Mouse (Mus musculus) cortical plate, adult 2 months (tissue): ENCODE results near the gene Wfdc2. TPM values are rescaled to one million over a fixed set of nuclear protein-coding genes. Genes with fewer than 3 reads are reported as not detected.
"Not testable (repeated sequence)": the region's sequence is repeated elsewhere in the genome, so short reads cannot be mapped to it uniquely, and the experiment has no call there.

ENCODE experiments used
- H3K27ac ChIP-seq: fragments of 200-500 bp; 2 replicates; pipeline ENCODE4 v1.5.1; 2012; ENCODE audit warnings: low read length, control low read depth, inconsistent platforms; ENCODE audit not compliant: insufficient read depth
- H3K4me1 ChIP-seq: fragments of 200-500 bp; 2 replicates; pipeline ENCODE4 v1.6.1; 2011; ENCODE audit warnings: low read length; ENCODE audit not compliant: control insufficient read depth, insufficient read depth
- H3K4me3 ChIP-seq: fragments of 200-500 bp; 2 replicates; pipeline ENCODE4 v1.5.1; 2011; ENCODE audit warnings: mild to moderate bottlenecking, low read length, control low read depth; ENCODE audit not compliant: insufficient read depth
- CTCF ChIP-seq: fragments of 200-500 bp; IDR thresholded peaks from 2 replicates; pipeline ENCODE4 v1.5.1; 2011; ENCODE audit warnings: mild to moderate bottlenecking, control low read depth, low read length; ENCODE audit not compliant: insufficient read depth; ENCODE audit errors: extremely low read depth
- POLR2A ChIP-seq: fragments of 200-500 bp; IDR thresholded peaks from 2 replicates; pipeline ENCODE4 v1.6.1; 2011; ENCODE audit warnings: mild to moderate bottlenecking, low read length, control low read depth; ENCODE audit not compliant: insufficient read depth; ENCODE audit errors: extremely low read depth
- polyA plus RNA-seq: library from polyadenylated mRNA; depleted of rRNA; stranded (reverse); fragments of >200 nt; gene quantifications from 2 replicates; pipeline ENCODE4 v1.2.3, GENCODE M21; 2012; rRNA removed

Gene Wfdc2
- polyA plus RNA-seq, 1 experiment = 1.3 TPM

GRCm38 (mm10) chr2:164604411-164604810 is 42.2 kb downstream of the Wfdc2 start:
- Histone ChIP-seq H3K4me3 (no peak overlapping the region), H3K4me1 (no peaks in the 10 kb centered on the region), H3K27ac (no peak overlapping the region)
- TF ChIP-seq CTCF (no peak), POLR2A (no peak)

GRCm38 (mm10) chr2:164608781-164609180 is 46.6 kb downstream of the Wfdc2 start:
- Histone ChIP-seq H3K4me3 (no peak overlapping the region), H3K4me1 (no peaks in the 10 kb centered on the region), H3K27ac (no peak overlapping the region)
- TF ChIP-seq CTCF (no peak), POLR2A (no peak)

- H3K4me3 ChIP-seq, H3K27ac ChIP-seq, H3K4me1 ChIP-seq: not testable (repeated sequence)
Observed at GRCm38 (mm10) chr2:164613471-164613870, 51.3 kb downstream of the Wfdc2 start, which contains the start of the genes Wfdc6b and Wfdc8. TSS of gene Wfdc6b (plus strand) at chr2:164613522. TSS of gene Wfdc8 (minus strand) at chr2:164613626.

- H3K4me3 ChIP-seq = no peak overlapping the region
- H3K4me1 ChIP-seq = no peaks in the 10 kb centered on the region
- TF ChIP-seq CTCF (no peak), POLR2A (no peak)
- H3K27ac ChIP-seq = no peak overlapping the region
Observed at GRCm38 (mm10) chr2:164615386-164615785, 53.2 kb downstream of the Wfdc2 start.

Other genes starting within 250 kb of the Wfdc2 start
- not detected in 2 replicates for gene Svs6, start 245.7 kb upstream of the Wfdc2 start, polyA plus RNA-seq
- gene Svs5, start 229.7 kb upstream of the Wfdc2 start, polyA plus RNA-seq = not detected in 2 replicates
- 0.33 and 1.5 TPM in 2 replicates for gene Slpi, start 173.3 kb upstream of the Wfdc2 start, polyA plus RNA-seq
- gene Rbpjl, start 159.3 kb upstream of the Wfdc2 start, polyA plus RNA-seq = 1.1 and 1.3 TPM in 2 replicates
- gene Matn4, start 157.3 kb upstream of the Wfdc2 start, polyA plus RNA-seq = 16.2 and 17.4 TPM in 2 replicates
- gene Sdc4, start 118.5 kb upstream of the Wfdc2 start, polyA plus RNA-seq = 47.1 and 50.7 TPM in 2 replicates
- gene Sys1, start 105.4 kb upstream of the Wfdc2 start, polyA plus RNA-seq = 58.1 and 64.5 TPM in 2 replicates
- 7.4 and 9.5 TPM in 2 replicates for gene Gm20458, start 101.4 kb upstream of the Wfdc2 start, polyA plus RNA-seq
- gene Trp53tg5, start 88.7 kb upstream of the Wfdc2 start, polyA plus RNA-seq = not detected in 2 replicates
- 250 and 313 TPM in 2 replicates for gene Dbndd2, start 76.3 kb upstream of the Wfdc2 start, polyA plus RNA-seq
- 71.6 and 73.6 TPM in 2 replicates for gene Pigt, start 64.9 kb upstream of the Wfdc2 start, polyA plus RNA-seq
- gene Spint3, start 11.0 kb downstream of the Wfdc2 start, polyA plus RNA-seq = not detected in 2 replicates
- not detected in 2 replicates for gene Wfdc6a, start 23.0 kb downstream of the Wfdc2 start, polyA plus RNA-seq
- not detected in 2 replicates for gene Eppin, start 31.2 kb downstream of the Wfdc2 start, polyA plus RNA-seq
- not detected in 2 replicates for gene Wfdc6b, start 51.1 kb downstream of the Wfdc2 start, polyA plus RNA-seq
- gene Wfdc8, start 51.2 kb downstream of the Wfdc2 start, polyA plus RNA-seq = not detected in 2 replicates
- not detected in 2 replicates for gene Wfdc16, start 76.4 kb downstream of the Wfdc2 start, polyA plus RNA-seq
- not detected in 2 replicates for gene Wfdc10, start 93.6 kb downstream of the Wfdc2 start, polyA plus RNA-seq
- gene Wfdc9, start 94.2 kb downstream of the Wfdc2 start, polyA plus RNA-seq = not detected in 2 replicates
- gene Wfdc11, start 111.7 kb downstream of the Wfdc2 start, polyA plus RNA-seq = not detected in 2 replicates
- not detected in 2 replicates for gene Wfdc13, start 122.7 kb downstream of the Wfdc2 start, polyA plus RNA-seq
- gene Spint4, start 136.1 kb downstream of the Wfdc2 start, polyA plus RNA-seq = not detected in 2 replicates
- gene Spint5, start 152.9 kb downstream of the Wfdc2 start, polyA plus RNA-seq = not detected in 2 replicates
- 2.4 and 2.6 TPM in 2 replicates for gene Wfdc3, start 183.5 kb downstream of the Wfdc2 start, polyA plus RNA-seq
- 35.5 and 36.4 TPM in 2 replicates for gene Dnttip1, start 183.6 kb downstream of the Wfdc2 start, polyA plus RNA-seq
- 1.4 and 3.0 TPM in 2 replicates for gene Ube2c, start 207.5 kb downstream of the Wfdc2 start, polyA plus RNA-seq
- 1.3 and 1.6 TPM in 2 replicates for gene Tnnc2, start 217.6 kb downstream of the Wfdc2 start, polyA plus RNA-seq
- 55.7 and 64.2 TPM in 2 replicates for gene Snx21, start 223.4 kb downstream of the Wfdc2 start, polyA plus RNA-seq
- gene Acot8, start 242.5 kb downstream of the Wfdc2 start, polyA plus RNA-seq = 29.8 and 30.3 TPM in 2 replicates
- gene Zswim3, start 242.7 kb downstream of the Wfdc2 start, polyA plus RNA-seq = 7.2 and 7.6 TPM in 2 replicates